Mouse (Mus musculus) small intestine, adult 2 months (tissue): ENCODE results near the gene Smg1. TPM values are rescaled to one million over a fixed set of nuclear protein-coding genes. Genes with fewer than 3 reads are reported as not detected.

ENCODE experiments used
- H3K27ac ChIP-seq: fragments of 200-500 bp; 2 replicates; pipeline ENCODE4 v1.5.1; 2012; ENCODE audit warnings: low read depth, low read length, control low read depth, inconsistent platforms; ENCODE audit not compliant: insufficient read depth
- H3K27me3 ChIP-seq: fragments of 200-500 bp; 2 replicates; pipeline ENCODE4 v1.6.1; 2012; ENCODE audit warnings: mild to moderate bottlenecking, moderate library complexity, low read length, inconsistent platforms; ENCODE audit not compliant: control insufficient read depth, insufficient read depth
- H3K36me3 ChIP-seq: fragments of 200-500 bp; 2 replicates; pipeline ENCODE4 v1.6.1; 2012; ENCODE audit warnings: mild to moderate bottlenecking, low read length, control low read depth, inconsistent platforms; ENCODE audit not compliant: control insufficient read depth, insufficient read depth
- H3K4me1 ChIP-seq: fragments of 200-500 bp; 2 replicates; pipeline ENCODE4 v1.6.1; 2012; ENCODE audit warnings: low read length, inconsistent platforms, mixed read lengths; ENCODE audit not compliant: control insufficient read depth, insufficient read depth, insufficient read length
- H3K4me3 ChIP-seq: fragments of 200-500 bp; 2 replicates; pipeline ENCODE4 v1.5.1; 2012; ENCODE audit warnings: low read depth, mild to moderate bottlenecking, control low read depth, inconsistent platforms, low read length, moderate library complexity
- CTCF ChIP-seq: fragments of 200-500 bp; IDR thresholded peaks from 2 replicates; pipeline ENCODE4 v1.5.1; 2012; ENCODE audit warnings: low read depth, mild to moderate bottlenecking, control low read depth, inconsistent platforms, low read length, moderate library complexity, mixed read lengths; ENCODE audit not compliant: insufficient replicate concordance, insufficient read length; ENCODE audit errors: extremely low read depth
- POLR2A ChIP-seq: fragments of 200-500 bp; IDR thresholded peaks from 2 replicates; pipeline ENCODE4 v1.6.1; 2012; ENCODE audit warnings: low read depth, mild to moderate bottlenecking, control low read depth, inconsistent platforms, low read length, moderate library complexity
- WGBS: fragments of 180-500 bp; shearing (Covaris S2); methylation state at CpG from one replicate; pipeline ENCODE4 v1.1.7; 2018; 5-methylcytosine and 5-hydroxymethylcytosine counted together
- polyA plus RNA-seq: library from polyadenylated mRNA; depleted of rRNA; stranded (reverse); fragments of >200 nt; gene quantifications from 2 replicates; pipeline ENCODE4 v1.2.3, GENCODE M21; 2012

Gene Smg1
- polyA plus RNA-seq, 1 experiment: 38.3 TPM

DNA sequence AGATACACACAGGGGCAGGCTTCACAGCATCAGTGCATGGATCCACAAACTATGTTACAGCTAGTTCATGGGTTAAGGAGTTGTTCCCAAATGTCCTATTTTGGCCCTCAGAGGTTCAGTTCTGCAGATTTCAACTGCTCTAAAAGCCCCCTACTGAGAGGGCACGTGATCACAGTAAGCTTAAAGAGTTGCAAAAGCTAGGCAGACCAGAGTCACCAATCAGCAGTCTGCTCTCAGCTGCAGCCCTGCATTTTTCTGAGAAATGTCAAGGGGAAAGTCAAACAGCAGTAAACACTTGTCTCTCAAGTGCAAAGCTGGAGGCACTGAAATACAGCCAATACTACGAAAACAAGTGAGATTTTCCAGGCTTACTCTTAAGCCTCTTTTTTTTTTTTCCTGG is 124.3 kb downstream of the Smg1 start:
- no peak for TF ChIP-seq CTCF
- no peak for TF ChIP-seq POLR2A
- H3K36me3 ChIP-seq: peaks cover 48% of the 10 kb centered on the region
- WGBS: 63% methylated on average over 2 of the region's 2 CpGs

DNA sequence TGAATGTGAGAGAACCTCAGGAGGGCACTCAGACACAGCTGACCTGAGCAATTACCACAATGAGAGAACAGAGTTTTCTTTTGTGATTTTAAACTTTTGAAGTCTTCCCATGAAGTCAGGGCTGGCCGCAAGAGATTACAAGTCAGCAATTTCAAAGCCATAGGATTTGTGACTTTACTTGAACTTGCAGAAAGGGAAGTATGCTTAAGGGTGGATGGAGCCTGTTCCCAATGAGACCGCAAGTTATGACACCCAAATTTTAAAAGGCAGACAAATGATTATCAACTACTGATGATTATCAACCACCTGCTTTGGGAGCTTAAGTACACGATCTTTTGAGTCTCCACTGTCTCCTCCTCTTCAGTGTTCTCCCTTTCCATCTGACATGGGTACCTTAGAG is 125.0 kb downstream of the Smg1 start:
- Histone ChIP-seq H3K4me3 (no peak overlapping the region), H3K27me3 (no peaks in the 10 kb centered on the region), H3K4me1 (peaks cover 7% of the 10 kb centered on the region; the same call in 1 of the 2 replicates), H3K27ac (no peak overlapping the region), H3K36me3 (peaks cover 49% of the 10 kb centered on the region)
- 71% methylated on average over 3 of the region's 3 CpGs for WGBS
- TF ChIP-seq CTCF (no peak), POLR2A (no peak)

More for the DNA sequence above, 124.3 kb downstream of the Smg1 start:
- Histone ChIP-seq H3K27ac (peak overlapping the region; percentile 5; the same call in 1 of the 2 replicates), H3K4me1 (peaks cover 6% of the 10 kb centered on the region; the same call in 1 of the 2 replicates), H3K4me3 (no peak overlapping the region), H3K27me3 (no peaks in the 10 kb centered on the region)

DNA sequence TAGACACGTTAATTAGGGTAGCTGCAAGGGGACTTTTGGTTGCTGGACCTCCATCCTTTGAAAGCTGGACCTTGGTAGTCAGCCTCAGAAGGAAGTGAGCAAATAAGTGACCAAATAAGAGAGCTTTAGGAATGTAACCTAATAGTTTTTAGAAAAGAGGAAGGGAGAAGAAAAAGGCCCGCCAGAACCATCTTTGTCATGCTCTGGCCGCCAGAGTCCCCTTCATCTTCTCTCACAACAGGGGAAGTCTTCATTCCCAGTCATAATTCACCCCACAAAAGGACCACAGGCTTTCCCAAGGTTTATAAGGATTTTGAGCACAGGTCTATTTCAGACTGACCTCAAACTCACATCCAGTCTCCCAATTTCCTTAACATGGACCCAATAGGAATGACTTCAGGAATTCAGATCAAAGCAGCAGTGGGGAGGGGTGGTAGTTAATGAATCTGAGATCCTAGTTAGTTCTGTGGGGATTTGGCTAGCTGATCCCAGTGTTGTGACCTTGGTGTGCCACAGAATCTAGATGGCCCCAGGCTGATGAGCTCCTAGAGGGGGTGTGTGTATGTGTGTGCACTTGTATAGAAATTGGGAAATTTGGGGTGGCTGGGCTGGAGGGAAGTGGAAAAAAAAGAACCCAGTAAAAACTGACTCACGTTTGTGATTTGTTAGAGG is 125.8 kb downstream of the Smg1 start:
- TF ChIP-seq CTCF (no peak), POLR2A (no peak)
- Histone ChIP-seq H3K27ac (no peak overlapping the region), H3K4me3 (no peak overlapping the region), H3K4me1 (peaks cover 8% of the 10 kb centered on the region; the same call in 1 of the 2 replicates), H3K27me3 (no peaks in the 10 kb centered on the region), H3K36me3 (peaks cover 50% of the 10 kb centered on the region)
- WGBS: 60% methylated on average over 4 of the region's 4 CpGs

DNA sequence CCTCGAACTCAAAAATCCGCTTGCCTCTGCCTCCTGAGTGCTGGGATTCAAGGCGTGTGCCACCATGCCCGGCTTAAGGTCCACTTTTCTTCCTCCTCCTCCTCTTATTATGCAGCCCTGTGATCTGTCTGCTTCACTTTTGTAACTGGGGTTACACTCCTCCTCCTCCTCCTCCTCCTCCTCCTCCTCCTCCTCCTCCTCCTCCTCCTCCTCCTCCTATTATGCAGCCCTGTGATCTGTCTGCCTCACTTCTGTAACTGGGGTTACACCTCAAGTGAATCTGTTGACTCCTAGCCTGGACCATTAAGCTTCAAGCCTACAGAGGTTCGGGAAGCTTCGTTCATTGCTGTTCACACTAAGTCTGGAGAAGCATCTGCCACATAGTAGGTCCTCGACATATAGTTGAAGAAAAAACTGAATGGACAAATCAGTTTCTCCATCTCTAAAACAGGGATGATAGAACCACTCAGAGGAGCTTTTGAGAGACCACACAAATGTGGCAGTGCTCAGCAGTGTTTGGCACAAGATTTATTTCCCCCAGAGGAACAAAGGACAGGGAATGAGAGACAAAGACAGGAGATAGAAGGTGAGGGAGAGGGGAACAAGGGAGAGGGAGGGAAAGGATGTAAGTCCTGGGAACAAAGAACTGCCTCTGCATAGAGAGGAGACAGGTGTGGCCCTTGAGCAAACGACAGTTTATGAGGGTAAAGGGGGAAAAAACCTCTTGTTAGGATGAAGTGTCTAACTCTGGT is 126.5 kb downstream of the Smg1 start:
- H3K36me3 ChIP-seq: peaks cover 55% of the 10 kb centered on the region

GRCm38 (mm10) chr7:118115877-118116568 is 127.4 kb downstream of the Smg1 start, which contains the start of gene Rps15a:
Rps15a (minus strand) TSS chr7:118116188.
- peaks cover 60% of the 10 kb centered on the region for H3K36me3 ChIP-seq
- H3K4me3 ChIP-seq: peak within 1 kb of the TSS; percentile 91
- H3K4me1 ChIP-seq: peaks cover 18% of the 10 kb centered on the region; the same call in 1 of the 2 replicates
- H3K27me3 ChIP-seq: no peaks in the 10 kb centered on the region
- TF ChIP-seq POLR2A (peak; percentile 70), CTCF (no peak)
- peak within 1 kb of the TSS; percentile 64 for H3K27ac ChIP-seq
- WGBS: under 1% methylated on average over 40 of the region's 40 CpGs

More for the DNA sequence above, 126.5 kb downstream of the Smg1 start:
- Histone ChIP-seq H3K27ac (no peak overlapping the region), H3K27me3 (no peaks in the 10 kb centered on the region), H3K4me1 (peaks cover 12% of the 10 kb centered on the region; the same call in 1 of the 2 replicates), H3K4me3 (peak overlapping the region; percentile 91; the same call in 1 of the 2 replicates)
- TF ChIP-seq POLR2A (no peak), CTCF (no peak)
- WGBS: 16% methylated on average over 8 of the region's 8 CpGs

DNA sequence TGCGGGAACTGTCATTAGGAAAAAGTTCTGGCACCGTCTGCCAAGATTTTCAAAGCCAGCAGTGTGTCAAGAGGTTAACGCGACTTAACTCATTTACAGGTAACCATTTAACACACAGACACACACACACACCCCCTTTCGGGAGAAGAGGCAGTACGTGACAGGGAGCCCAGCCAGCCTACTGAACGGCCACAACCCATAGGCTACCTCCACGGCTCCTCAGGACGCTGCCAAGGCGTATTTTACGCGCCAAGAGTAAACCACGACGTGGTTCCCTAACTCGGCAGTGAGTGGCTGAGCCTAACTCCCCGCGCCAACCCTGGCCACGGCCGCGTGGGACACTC is 128.0 kb downstream of the Smg1 start:
- Histone ChIP-seq H3K36me3 (peaks cover 60% of the 10 kb centered on the region), H3K27ac (peak overlapping the region; percentile 43), H3K27me3 (no peaks in the 10 kb centered on the region), H3K4me1 (peaks cover 19% of the 10 kb centered on the region; the same call in 1 of the 2 replicates), H3K4me3 (peak overlapping the region; percentile 91)
- TF ChIP-seq POLR2A (no peak), CTCF (no peak)
- WGBS: under 1% methylated on average over 20 of the region's 20 CpGs
